Mouse (Mus musculus) brain, adult 2 months (tissue): ENCODE data around the gene Selenon.
A peak's percentile ranks its signal among the peaks of the same experiment; 100 is the strongest.

Experiments
- DNase-seq: peaks from one replicate; pipeline ENCODE4 v3.0.0; 2011; ENCODE audit warnings: low read depth, low spot score

Selenon gene

GRCm38 (mm10) chr4:134578407-134578806, 26.4 kb upstream of the Selenon start:
- DNase-seq, result peak; percentile 85

GRCm38 (mm10) chr4:134577281-134577680, 25.3 kb upstream of the Selenon start:
- DNase-seq, result no peak

GRCm38 (mm10) chr4:134575486-134575885, 23.5 kb upstream of the Selenon start:
- no peak for DNase-seq

GRCm38 (mm10) chr4:134572449-134573300, 20.7 kb upstream of the Selenon start:
- no peak for DNase-seq

- no peak for DNase-seq
Observed at GRCm38 (mm10) chr4:134570704-134571451, 18.9 kb upstream of the Selenon start.

GRCm38 (mm10) chr4:134569831-134570230, 17.9 kb upstream of the Selenon start:
- DNase-seq, result no peak

- DNase-seq, result no peak
Observed at GRCm38 (mm10) chr4:134569205-134569604, 17.2 kb upstream of the Selenon start.

- peak; percentile 63 for DNase-seq
Observed at GRCm38 (mm10) chr4:134567377-134568226, 15.6 kb upstream of the Selenon start.

- no peak for DNase-seq
Observed at GRCm38 (mm10) chr4:134564093-134564492, 12.1 kb upstream of the Selenon start.

- DNase-seq, result no peak
Observed at GRCm38 (mm10) chr4:134563624-134564023, 11.7 kb upstream of the Selenon start.

- DNase-seq, result peak; percentile 54
Observed at GRCm38 (mm10) chr4:134562014-134562413, 10.0 kb upstream of the Selenon start.

- no peak for DNase-seq
Observed at GRCm38 (mm10) chr4:134560699-134561098, 8.7 kb upstream of the Selenon start.

- DNase-seq, result no peak
Observed at GRCm38 (mm10) chr4:134559154-134559553, 7.2 kb upstream of the Selenon start.

- no peak for DNase-seq
Observed at GRCm38 (mm10) chr4:134558570-134559113, 6.7 kb upstream of the Selenon start.

GRCm38 (mm10) chr4:134557626-134558249, 5.8 kb upstream of the Selenon start:
- no peak for DNase-seq

GRCm38 (mm10) chr4:134555956-134556580, 4.1 kb upstream of the Selenon start:
- peak; percentile 79 for DNase-seq

- DNase-seq, result peak; percentile 51
Observed at GRCm38 (mm10) chr4:134553631-134554030, 1.7 kb upstream of the Selenon start.

GRCm38 (mm10) chr4:134549899-134550298, 2.1 kb downstream of the Selenon start:
- no peak for DNase-seq

GRCm38 (mm10) chr4:134548169-134548938, 3.6 kb downstream of the Selenon start:
- peak; percentile 69 for DNase-seq
